Mouse (Mus musculus) left cerebral cortex, postnatal 14 days (tissue): ENCODE measurements around the gene Srpk2. TPM values are rescaled to one million over a fixed set of nuclear protein-coding genes. Genes with fewer than 3 reads are reported as not detected.
A peak's percentile ranks its signal among the peaks of the same experiment; 100 is the strongest.
"Not testable (repeated sequence)": the region's sequence is repeated elsewhere in the genome, so short reads cannot be mapped to it uniquely, and the experiment has no call there.

Experiments
- DNase-seq, 2 experiments: peaks; one replicate each; pipeline ENCODE4 v3.0.0; 2021 to 2022; ENCODE audit warnings: low spot score in 2 of 2, mixed read lengths in 1 of 2
- intact Hi-C: fragments of 180-260 bp; cut with DNase I; formaldehyde crosslinking; loops from one replicate; pipeline ENCODE4 v1.15.1; 2025
- total RNA-seq, 2 experiments: library from RNA; stranded (reverse); gene quantifications; 2 replicates each; pipeline ENCODE4 v1.2.3; 2021

Gene Srpk2
- total RNA-seq, 2 experiments from 2014 or later: 182 to 186 TPM

DNA sequence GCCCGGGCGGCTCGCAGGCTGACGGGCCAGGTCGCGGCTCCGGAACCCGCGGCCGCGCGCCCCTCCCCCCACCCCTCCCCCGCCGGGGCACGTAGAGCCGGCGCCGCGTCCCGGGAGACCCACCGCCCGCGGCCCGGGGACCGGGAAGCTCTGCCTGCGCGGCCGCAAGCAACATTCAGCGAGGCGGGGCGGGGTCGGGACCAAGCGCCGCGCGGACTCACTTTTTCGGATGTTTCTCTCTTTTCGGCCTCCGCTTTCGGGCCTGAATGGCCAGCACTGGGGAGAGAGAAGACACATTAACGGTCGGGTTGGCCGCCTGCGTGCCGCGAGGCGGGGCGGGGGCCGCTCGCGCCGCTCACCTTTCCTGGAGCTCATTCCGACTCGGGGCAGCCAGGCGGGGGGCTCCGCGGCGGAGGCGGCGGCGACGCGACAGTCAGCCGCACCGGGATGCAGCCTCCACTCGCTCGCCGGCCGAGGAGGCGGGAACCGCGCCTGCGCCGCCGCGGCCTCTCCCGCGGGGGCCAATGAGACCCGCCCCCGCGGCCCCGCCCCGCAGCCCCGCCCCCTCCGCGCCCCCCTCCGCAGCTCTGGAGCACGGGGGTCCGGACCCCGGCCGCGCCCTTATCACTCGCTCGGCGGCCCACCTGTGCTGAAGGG, 8.8 kb downstream of the Srpk2 start:
- peak; percentile 29 to 72 for DNase-seq
- intact Hi-C loops: no loop called here

DNA sequence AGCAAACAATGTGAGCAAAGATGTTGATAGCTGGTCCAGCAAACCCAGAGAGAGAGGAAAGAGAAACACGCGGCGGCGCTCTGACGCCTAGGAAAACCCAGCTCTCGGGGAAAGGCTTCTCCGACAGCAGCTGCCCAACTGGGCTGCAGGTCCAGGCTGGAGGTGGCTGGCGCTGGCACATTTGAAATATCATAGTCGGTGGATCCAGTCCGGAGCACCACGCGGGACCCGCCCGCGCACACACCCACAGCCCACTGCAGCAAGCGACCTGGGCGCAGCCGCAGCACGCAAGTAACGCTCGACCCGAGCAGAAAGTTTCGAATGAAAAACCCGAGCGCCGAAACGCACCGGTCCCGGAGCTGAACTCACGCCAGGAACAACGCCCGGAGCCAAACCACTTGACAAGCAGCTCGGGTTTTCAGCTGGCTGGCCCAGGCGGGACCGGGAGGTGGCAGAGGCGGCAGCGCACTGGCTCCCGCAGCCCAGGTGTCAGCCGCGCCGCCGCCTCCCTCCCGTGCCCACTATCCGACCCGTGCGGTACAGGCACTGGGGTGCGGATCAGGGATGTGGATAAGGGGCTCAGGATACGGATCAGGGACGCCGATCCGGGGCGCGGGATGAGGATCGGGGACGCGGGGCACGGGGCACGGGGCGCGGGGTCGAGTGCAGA, 9.5 kb downstream of the Srpk2 start:
- peak; percentile 61 to 71 for DNase-seq
- intact Hi-C loops: no loop called here

DNA sequence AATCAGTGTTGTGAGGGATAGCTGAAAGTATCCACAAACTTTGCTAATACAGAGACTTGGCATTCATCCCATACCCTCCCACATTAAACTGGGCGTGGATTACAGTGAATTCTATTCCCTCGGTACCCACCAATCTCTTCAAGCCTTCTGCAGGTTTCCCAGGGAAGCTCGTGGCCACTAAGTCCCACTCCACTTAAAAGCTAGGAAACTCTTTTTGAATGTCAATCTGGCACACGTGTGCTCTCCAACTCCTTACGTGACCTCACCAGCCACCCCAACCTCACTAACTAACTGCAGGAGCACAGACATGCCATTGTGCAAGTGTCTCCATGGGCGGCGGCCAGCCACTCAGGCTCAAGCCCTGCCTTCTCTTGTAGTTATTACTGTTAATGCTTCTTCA, 12.3 kb downstream of the Srpk2 start:
- intact Hi-C loops: no loop called here
- DNase-seq: no peak

DNA sequence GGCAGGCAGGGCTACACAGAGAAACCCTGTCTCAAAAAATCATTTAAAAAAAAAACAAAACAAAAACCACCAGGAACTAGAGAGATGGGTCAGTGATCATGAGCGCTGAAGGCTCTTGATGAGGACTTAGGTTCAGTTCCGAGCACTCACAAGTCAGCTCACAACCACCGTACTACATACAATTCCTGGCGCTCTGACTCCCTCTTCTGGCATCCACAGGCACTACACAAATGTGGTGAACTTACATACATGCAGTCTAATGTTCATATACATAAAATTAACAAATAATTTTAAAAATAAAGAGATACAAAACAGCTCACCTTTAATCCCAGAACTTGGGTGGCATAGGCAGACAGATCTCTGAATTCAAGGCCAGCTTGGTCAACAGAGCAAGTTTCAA, 13.5 kb downstream of the Srpk2 start:
- no peak for DNase-seq
- intact Hi-C loops: no loop called here

DNA sequence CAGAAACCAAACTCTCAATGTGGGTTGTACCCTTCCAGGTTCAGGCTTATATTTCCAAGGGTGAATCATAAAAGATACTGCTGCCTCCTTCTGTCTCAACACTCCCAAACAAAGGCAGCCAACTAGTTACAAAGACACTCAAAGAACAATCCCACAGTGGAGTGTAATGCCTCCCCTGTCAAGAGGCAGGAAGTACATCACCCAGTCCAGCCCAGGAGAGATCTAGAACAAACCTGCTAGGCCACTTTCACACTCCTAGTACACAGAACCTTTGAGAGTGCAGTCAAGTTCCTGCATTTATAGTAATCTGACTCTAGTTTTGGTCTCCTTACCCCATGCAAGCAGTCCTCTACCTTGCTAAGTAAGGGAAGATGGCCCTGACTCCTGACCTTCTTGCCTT, 18.5 kb downstream of the Srpk2 start:
- intact Hi-C loops: no loop called here
- no peak for DNase-seq

DNA sequence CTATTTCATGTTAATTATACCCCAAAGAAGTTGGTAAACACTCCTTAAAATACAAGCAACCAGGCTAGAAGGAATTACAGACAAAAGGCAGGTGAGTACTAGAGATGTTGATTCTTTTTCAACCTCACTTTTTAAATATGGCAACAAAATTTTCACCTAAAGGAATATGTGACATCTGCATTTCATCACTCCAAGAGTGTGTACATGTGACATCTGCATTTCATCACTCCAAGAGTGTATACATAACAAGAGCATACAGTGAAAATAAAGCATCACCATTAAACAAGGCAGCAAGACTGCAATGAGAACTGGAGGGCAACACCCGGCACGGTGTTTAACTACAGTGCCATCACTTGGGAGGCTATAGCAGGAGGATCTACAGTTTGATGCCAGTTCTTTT, 23.2 kb downstream of the Srpk2 start:
- intact Hi-C loops: no loop called here
- DNase-seq: no peak

DNA sequence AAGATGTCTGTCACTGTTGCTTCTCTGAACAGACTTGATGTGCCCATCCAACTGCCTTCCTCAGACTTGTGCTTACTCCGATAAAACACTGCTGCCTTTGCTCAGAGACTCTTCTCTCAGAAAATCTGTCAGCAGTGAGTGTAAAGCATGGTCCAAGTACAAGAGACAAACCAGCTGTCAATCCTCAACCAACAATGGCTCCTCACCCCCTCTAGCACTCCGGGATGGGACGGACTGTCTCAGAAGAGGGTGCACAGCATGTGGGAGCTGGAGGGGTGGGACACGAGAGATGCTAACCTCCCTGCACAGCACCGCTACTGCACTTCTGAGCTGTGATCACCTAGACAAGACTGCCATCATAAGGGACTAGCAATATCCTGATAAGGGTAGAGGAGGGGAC, 26.4 kb downstream of the Srpk2 start:
- intact Hi-C loops: no loop called here
- no peak for DNase-seq

DNA sequence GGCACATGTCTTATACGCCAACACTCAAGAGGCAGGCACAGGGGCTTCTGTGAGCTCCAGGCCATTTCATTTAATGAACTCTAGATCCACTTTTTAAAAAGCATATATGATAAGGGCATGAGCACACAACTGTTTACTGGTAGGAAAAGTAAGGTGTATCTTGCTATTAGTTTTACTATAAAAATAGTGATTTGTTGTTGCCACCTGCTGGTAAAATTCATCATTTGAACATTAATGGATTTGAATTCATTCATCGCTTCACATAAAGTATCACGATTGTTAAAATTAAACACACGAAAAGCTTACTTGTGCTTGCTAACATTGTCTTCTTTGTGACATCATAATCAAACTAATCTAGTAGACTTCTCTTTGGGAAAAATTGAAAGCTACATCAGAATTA, 27.8 kb downstream of the Srpk2 start:
- intact Hi-C loops: no loop called here
- DNase-seq: no peak

DNA sequence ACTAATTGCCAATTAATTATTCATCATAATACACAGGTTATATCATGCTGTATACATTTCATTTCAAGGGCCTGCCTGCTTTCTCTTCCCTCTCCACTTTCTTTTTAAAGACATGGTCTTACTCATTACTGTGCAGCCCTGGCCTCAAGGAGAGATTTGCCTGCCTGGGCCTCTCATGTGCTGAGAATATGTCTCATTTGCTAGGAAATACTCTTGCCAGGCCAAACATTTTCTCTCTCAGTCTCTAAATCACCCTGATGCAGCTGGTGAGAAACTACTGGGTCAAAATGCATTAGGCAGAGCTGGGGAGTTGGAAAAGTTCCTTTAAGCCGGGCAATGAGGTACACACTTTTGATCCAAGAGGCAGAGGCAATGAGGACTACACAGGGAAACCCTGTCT, 29.4 kb downstream of the Srpk2 start:
- no peak for DNase-seq
- intact Hi-C loops: no loop called here

DNA sequence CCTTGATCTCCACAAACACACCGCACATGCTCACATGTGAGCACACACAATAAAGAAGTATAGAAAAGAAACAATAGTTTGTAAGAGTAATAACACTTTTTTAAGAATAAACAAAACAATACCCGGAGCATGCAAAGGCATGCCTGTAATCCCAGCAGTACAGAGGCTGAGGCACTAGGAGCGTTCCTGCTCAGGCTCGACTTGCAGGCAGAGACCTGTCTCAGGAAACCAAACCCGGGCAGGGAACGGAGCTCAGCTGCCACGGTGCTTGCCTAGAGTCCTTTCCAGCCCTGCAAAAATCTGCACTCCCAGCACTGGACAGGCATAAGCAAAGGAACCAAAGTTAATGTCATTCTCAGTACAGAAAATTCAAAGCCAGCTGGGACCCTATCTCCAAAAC, 32.1 kb downstream of the Srpk2 start:
- intact Hi-C loops: no loop called here
- DNase-seq: no peak

DNA sequence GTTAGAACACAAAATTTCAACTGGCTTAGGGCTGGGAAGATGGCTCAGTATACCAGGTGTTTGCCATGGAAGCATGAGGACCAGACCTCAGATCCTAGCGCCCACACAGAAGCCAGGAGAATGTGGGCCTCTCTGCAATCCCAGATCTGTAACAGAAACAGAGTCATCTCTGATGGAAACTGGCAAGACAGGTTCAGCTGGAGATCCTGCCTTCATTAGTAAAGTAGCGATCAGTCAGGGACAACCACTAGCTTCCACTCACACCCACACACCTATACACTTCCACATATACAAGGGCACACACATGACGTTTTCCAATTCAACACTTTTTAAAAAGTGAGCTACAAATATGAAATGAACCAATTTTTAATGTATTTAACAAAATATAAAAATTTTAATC, 32.6 kb downstream of the Srpk2 start:
- intact Hi-C loops: no loop called here
- no peak for DNase-seq

DNA sequence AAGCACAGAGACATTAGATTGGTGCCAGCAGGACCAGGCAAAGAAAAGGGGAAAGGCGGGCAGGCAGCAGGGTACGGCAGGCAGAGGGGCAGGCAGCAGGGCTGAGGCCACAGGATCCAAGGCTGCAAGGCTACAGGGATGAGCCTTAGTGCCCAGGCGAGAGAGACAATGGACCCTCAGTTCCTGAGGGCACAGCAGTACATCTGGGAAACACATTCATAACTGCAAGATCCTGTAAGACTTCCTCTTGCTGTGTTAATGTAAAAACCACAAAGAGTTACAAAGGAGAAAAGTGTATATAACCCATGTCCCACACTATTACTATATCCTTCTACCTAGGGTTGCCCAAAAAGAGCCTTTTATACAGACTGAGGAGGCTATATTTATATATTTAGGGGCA, 33.9 kb downstream of the Srpk2 start:
- intact Hi-C loops: no loop called here
- DNase-seq: no peak

DNA sequence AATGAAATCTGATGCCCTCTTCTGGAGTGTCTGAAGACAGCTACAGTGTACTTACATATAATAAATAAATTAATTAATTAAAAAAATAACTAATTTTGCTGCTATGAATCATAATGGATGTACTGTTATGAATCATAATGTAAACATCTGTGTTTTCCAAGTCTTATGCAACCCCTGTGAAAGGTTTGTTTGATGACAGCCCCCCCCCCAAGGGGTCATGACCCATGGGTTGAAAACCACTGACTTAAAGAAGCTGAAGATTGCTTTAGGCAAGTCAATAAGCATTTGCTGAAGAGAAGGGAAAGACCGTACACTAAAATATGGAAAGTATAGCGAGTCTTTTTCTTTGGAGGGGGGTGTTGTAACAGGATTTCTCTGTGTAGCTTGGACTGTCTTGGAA, 35.2 kb downstream of the Srpk2 start:
- intact Hi-C loops: no loop called here
- no peak for DNase-seq

DNA sequence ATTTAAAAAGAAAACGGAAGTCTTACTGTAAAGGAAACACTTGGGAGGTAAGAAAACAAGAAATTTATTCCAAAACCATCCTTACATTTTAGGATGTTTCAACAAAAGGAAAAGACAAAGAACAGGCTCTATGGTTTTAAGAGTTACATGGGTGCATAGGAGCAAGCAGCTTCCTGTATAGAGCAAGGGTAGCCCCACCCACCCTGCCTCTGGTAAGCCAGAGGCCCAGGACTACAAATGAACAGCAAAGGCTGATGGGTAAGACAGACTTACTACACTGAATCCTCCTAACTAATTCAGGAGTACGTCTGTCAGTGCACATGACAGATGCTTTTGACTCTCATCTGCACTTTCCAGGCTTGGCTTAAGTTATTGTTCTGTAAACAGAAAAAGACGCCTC, 38.7 kb downstream of the Srpk2 start:
- intact Hi-C loops: no loop called here
- DNase-seq: no peak

DNA sequence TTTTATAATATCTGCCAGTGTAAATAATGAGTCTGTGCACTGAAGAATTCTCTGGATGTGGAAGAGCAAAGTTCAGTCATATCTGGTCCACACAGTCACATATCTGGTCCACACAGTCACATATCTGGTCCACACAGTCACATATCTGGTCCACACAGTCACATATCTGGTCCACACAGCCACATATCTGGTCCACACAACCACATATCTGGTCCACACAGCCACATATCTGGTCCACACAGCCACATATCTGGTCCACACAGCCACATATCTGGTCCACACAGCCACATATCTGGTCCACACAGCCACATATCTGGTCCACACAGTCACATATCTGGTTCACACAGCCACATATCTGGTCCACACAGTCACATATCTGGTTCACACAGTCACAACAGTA, 45.2 kb downstream of the Srpk2 start:
- intact Hi-C loops, DNase-seq: not testable (repeated sequence)

DNA sequence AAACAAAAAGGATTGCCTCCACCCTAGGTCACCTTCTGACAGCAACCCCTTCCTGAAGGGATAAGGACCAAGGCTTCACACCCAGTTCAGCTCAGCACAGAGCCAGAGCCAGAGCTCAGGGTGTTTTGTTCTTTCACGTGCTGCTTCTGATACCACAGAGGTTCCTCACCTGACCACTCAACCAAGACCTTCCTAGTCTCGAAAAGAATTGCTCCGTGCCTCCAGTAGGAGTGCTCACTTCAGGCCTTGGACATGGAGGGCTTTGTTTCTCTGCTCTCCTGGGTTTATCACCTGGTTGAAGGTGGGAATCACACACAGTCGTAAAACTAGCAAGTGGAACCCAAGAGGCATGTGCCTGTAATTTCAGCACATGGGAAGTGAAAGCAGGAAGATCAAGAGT, 46.4 kb downstream of the Srpk2 start:
- intact Hi-C loops: no loop called here
- no peak for DNase-seq

DNA sequence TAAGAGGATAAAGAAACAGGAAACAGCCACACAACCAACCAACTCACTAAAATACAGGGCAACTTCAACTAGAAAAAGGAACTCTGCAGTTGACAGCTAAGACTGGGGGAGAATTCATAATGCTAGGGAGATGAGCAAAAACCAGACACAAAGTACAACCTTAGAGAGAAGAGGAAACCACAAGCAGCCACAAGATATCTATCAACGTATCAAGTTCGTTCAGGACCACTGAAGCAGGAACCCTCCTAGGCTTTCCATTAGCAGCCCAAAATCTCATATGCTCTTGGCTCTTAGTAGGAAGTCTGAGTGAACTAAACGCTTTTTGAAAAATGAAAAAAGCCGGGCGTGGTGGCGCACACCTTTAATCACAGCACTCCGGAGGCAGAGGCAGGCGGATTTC, 47.1 kb downstream of the Srpk2 start:
- DNase-seq: no peak
- intact Hi-C loops: no loop called here

DNA sequence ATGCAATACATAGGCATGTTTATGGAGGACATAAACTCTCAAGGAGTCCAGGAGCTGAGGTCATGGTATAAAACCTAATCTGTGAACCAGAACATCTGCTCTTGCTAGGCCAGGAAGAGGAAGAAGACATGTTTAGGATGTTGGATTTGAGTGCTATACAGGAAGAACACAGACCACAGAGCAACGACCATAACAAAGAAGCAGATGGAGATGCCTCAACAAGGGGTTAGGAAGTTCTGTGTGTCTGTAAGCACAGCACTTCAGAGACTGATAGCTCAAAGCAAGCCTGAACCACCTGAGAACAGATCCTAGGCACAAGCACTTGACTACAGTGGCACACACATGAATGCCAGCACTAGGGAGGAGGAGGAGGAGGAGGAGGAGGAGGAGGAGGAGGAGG, 52.9 kb downstream of the Srpk2 start:
- DNase-seq: no peak

DNA sequence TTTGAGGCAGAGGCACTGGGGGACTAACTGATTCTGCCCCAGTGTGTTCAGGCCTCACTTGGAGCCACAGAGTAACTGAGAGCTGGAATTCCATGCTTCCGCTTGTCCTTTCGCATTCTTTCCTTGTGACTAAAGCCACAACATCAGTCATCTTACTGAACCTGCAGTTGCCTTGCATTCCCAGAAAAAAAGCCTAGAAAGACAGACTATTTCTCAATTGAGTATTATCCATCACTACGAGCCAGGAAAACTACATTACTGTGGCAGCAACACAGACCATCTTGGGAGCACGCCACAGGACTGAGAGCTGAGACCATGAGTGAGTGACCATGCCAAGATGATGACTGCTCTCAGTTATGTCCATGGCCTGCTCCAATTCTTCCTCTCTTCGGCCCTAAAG, 57.2 kb downstream of the Srpk2 start:
- DNase-seq: no peak
- intact Hi-C loops: no loop called here

More for the DNA sequence above, 52.9 kb downstream of the Srpk2 start:
- intact Hi-C loops: no loop called here

DNA sequence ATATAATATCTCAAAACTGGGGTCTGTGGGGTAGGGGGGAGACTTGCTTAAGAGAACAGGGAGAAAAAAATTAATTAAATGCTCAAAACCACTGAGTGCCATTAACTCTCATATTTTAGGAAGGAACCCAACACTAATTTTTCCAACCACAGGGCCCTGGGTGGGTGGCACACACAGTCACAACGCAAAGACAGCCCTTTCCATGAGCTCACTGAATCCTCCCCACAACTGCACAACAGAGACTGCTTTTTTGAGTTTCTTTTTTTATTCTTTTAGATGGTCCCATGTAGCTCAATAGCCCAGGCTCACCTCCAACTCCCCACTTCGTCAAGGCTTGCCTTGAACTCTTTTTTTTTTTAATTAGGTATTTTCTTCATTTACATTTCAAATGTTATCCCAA, 58.2 kb downstream of the Srpk2 start:
- no peak for DNase-seq
- intact Hi-C loops: no loop called here

DNA sequence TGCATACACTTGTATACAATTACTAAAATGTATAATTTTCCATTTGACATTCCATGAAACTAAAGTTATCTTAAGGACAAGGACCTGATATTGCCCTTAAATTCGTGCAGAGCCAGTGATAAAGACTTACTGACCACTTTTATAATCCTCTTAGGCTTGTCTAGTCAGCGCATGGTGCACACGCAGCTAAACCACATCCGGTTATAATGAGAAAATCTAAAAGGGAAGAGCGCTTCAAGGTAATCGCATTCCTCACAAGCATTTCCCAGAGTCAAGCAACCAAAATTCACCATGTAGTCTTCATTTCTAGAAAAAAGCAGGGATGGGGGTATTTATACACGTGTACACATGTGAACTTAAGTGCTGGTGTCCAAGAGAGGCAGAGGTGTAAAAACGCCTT, 63.8 kb downstream of the Srpk2 start:
- intact Hi-C loops: no loop called here

DNA sequence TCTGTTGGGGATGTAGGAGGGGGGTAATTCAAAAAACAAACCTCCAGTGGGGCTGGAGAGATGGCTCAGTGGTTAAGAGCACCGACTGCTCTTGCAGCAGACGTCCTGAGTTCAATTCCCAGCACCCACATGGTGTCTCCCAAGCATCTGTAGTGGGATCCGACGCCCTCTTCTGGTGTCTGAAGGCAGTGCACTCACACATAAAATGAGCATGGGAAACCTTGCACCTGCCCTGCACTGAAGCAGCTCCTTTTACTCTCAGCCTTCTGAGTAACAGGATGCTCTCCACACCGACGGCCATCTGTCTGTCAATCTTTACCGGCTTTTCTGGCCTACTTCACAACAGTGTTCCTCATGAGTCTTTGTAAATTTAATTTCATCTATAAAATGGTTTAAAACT, 65.8 kb downstream of the Srpk2 start:
- intact Hi-C loops: loop anchor here (5.0 kb wide), 1 partner anchor 56 kb away; no protein-coding TSS in a partner anchor

More for the DNA sequence above, 63.8 kb downstream of the Srpk2 start:
- DNase-seq: no peak

More for the DNA sequence above, 65.8 kb downstream of the Srpk2 start:
- DNase-seq: no peak
